Mouse (Mus musculus): ENCODE results near the gene Bpifa5. TPM values are rescaled to one million over a fixed set of nuclear protein-coding genes. Genes with fewer than 3 reads are reported as not detected.

The Bpifa5 gene
- polyA plus RNA-seq, 1 experiment from 2014 or later: not detected

DNA sequence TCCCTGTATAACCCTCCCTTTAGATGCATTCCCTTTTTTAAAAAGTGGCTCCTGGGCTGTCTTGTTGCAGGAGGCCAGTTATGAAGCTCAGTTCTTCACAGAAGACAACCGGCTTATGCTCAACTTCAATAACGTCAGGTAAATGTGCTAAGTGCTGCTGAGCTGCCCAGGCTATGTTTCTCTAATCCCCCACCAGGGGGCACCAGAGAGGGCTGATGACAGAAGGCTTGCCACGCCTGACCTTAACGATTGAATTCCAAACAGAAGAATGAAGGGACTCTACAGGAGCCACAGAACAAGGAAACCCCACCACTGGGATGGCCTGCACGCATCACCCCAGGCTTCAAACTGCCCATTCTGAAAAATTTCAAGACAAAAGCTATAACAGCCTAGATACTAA is 52.8 kb downstream of the Bpifa5 start:
- Histone ChIP-seq H3K9me3 (replicated peaks; ENCODE audit: low read length) (no peaks in the 10 kb centered on the region), H3K4me3 (replicated peaks; ENCODE audit: low read depth, low read length) (no peak overlapping the region), H3K27me3 (ENCODE audit: insufficient read depth, low read length) (no peaks in the 10 kb centered on the region), H3K27ac (no peak overlapping the region), H3K36me3 (ENCODE audit: insufficient read depth, low read length) (no peaks in the 10 kb centered on the region), H3K4me1 (replicated peaks; ENCODE audit: insufficient read depth, low read length) (no peaks in the 10 kb centered on the region), H3K9ac (ENCODE audit: low read depth, low read length) (no peak overlapping the region), H3K4me2 (ENCODE audit: low read length) (no peak overlapping the region)
- 14% methylated on average over 5 of the region's 5 CpGs for WGBS
- DNase-seq (ENCODE audit: low spot score): peak; percentile 81
- peak; percentile 93 for TF ChIP-seq CTCF (IDR thresholded peaks at IDR 0.05; ENCODE audit: low read depth)
- ATAC-seq (replicated peaks; ENCODE audit: low FRiP score, low read depth): no peak

Other genes starting within 250 kb of the Bpifa5 start
- not detected in 2 replicates for gene Bpifb3, start 244.4 kb upstream of the Bpifa5 start, polyA plus RNA-seq (2015; fragmentation: Nextera tagmentation; extraction: Ambion mirVana)
- not detected in 2 replicates for gene Bpifb4, start 224.4 kb upstream of the Bpifa5 start, polyA plus RNA-seq (2015; fragmentation: Nextera tagmentation; extraction: Ambion mirVana)
- gene Bpifa6, start 187.7 kb upstream of the Bpifa5 start, polyA plus RNA-seq (2015; fragmentation: Nextera tagmentation; extraction: Ambion mirVana): not detected in 2 replicates
- not detected in 2 replicates for gene Bpifa2, start 154.3 kb upstream of the Bpifa5 start, polyA plus RNA-seq (2015; fragmentation: Nextera tagmentation; extraction: Ambion mirVana)
- not detected in 2 replicates for gene Bpifa3, start 32.3 kb upstream of the Bpifa5 start, polyA plus RNA-seq (2015; fragmentation: Nextera tagmentation; extraction: Ambion mirVana)
- gene Bpifa1, start 19.7 kb upstream of the Bpifa5 start, polyA plus RNA-seq (2015; fragmentation: Nextera tagmentation; extraction: Ambion mirVana): not detected in 2 replicates
- gene Bpifb1, start 28.2 kb downstream of the Bpifa5 start, polyA plus RNA-seq (2015; fragmentation: Nextera tagmentation; extraction: Ambion mirVana): 0.14 TPM in 1 of 2 replicates, not detected in the other
- gene Bpifb5, start 61.1 kb downstream of the Bpifa5 start, polyA plus RNA-seq (2015; fragmentation: Nextera tagmentation; extraction: Ambion mirVana): 1.2 and 1.5 TPM in 2 replicates
- not detected in 2 replicates for gene Bpifb9a, start 95.2 kb downstream of the Bpifa5 start, polyA plus RNA-seq (2015; fragmentation: Nextera tagmentation; extraction: Ambion mirVana)
- not detected in 2 replicates for gene Bpifb9b, start 144.6 kb downstream of the Bpifa5 start, polyA plus RNA-seq (2015; fragmentation: Nextera tagmentation; extraction: Ambion mirVana)
- gene Cdk5rap1, start 210.4 kb downstream of the Bpifa5 start, polyA plus RNA-seq (2015; fragmentation: Nextera tagmentation; extraction: Ambion mirVana): 13.9 and 25.2 TPM in 2 replicates
- gene Snta1, start 245.5 kb downstream of the Bpifa5 start, polyA plus RNA-seq (2015; fragmentation: Nextera tagmentation; extraction: Ambion mirVana): 16.8 and 16.9 TPM in 2 replicates